Mouse (Mus musculus) right cerebral cortex, postnatal 14 days (tissue): ENCODE results near the gene Samd8.
A peak's percentile ranks its signal among the peaks of the same experiment; 100 is the strongest.

ENCODE experiments used
- DNase-seq: peaks from one replicate; pipeline ENCODE4 v3.0.0; 2022

The Samd8 gene

DNA sequence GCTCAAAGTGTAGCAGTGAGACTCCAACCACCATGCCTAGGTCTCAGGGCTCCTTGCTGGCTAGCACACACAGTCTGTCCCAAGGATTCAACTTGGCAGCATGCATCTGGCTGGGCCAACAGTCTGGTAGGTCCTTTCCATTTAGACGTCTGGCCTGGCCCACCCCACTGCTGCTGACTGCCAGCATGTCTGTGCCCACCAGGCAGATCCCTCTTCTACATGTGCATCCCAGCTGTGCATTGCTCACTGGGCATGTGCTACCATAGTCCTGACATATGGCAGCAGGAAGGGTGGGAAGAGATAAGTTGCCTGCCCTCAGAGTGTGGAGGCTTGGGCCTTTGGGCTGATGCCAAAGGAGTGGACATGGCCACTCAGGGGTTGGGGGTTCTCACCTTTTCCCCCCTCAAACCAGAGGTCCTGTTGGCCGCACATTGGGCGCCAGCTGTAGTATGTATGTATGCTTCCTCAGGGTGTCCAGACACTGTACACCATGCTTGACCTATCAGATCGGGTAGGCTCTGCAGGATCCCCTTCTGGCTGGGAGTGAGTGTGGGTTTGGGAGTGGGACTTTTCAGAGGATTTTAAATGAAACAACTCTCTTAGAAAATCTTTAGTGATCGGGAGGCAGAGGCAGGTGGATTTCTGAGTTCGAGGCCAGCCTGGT is 52.3 kb downstream of the Samd8 start:
- no peak for DNase-seq

DNA sequence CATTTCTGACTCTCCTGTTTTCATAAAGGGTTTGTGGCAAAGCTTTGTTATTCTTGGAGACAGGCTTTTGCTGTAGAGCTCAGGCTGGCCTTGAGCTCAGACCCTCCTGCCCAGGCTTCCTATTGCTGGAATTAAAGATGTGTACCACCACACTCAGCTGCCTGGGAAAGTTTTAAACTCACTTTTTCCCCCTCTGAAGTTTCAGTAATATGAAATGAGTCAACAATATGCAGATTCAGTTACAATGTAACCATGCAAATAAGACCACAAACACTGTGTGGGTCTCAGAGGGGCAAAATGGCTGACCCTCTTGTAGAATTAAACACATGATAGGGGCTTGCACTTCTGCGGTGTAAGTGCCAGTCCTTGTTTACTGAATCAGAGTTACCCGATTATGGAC is 55.9 kb downstream of the Samd8 start:
- DNase-seq, result no peak

DNA sequence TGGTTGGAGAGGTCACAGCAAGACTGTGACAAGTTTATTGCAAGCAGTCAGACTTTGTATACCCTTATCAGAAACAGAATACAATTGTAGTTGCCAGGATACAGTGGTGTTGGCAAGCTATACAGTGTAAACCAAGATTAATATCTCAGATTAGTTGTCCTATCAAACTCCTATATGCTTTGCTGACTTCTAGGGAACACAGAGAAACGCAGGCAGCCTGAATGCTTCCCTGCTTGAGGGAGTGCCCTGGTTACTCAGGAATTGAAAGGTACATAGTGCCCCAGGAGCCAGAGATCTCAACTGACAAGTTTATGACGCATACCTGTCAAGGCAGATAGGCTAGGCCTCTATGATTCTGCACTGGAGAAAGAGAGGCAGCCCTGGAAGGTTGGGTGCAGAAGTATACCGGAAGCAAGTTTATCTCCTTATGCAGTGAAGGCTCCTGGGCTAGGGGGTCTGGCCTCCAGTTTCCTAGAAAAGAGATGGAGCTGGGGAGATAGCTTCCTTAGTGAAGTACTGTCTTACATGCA is 56.4 kb downstream of the Samd8 start:
- no peak for DNase-seq

DNA sequence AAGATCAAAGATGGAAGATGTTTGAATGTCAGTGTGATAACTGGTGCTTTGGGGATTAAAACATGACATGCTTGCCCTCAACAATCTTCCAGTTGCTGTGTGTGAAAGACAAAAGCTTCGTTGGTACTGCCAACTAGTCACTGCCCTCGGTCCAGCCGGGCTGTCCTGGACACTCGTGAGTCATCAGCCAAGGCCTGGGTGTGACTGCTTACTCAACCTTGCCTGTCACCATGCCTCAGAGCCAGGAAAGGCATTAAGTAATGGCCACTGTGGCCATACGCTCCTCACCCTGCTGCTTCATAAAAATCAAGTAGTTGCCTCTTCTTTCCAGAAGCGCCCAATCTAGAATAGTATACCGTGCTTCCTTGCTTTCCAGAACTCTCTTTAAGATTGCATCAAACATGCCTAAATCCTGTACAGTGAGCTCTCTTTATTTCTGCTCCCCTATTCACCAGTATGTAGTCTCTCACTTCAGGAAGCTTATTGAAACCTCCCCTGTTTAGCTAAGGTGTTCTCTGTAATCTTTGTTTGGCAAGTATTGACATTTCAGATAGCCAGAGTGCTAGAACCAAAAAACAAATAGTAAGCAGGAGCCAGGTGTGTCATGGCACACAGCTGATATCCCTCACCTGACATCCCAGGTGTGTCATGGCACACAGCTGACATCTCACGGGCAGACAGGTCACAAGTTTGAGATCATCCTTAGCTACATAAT is 58.0 kb downstream of the Samd8 start:
- no peak for DNase-seq

DNA sequence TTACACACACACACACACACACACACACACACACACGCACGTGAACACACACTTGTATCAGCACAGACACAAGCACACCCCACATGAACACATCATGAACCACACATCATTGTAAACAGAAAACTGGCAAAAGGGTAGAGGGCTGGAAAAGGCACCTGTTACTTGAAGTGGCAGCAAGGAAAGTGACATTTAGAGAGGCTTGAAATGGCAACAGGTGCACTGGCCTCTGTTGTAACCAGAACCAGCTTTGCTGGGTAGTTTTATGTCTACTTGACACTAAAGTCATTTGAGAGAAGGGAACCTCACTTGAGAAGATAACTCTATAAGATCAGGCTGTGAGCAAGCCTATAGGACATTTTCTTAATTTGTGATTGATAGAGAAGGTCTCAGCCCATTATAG is 59.1 kb downstream of the Samd8 start:
- DNase-seq, result no peak

DNA sequence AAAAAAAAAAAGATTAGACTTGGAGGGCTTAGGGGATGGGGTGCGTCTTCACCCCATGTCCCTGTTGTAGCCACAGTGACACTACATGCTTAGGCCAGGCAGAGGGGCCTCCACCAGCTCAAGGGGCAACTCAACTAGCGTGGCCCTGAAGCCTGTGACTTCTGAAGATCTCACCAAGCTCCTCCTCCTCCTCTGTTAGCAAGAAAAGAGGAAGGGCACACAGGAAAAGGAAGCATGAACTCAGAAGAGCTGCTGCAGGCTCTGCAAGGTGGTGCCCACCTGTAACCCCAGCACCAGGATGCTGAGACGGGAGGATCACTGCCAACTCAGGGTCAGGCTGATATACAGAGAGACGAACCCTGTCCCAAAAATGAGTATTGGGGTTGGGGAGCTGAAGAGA is 61.0 kb downstream of the Samd8 start:
- DNase-seq, result no peak

DNA sequence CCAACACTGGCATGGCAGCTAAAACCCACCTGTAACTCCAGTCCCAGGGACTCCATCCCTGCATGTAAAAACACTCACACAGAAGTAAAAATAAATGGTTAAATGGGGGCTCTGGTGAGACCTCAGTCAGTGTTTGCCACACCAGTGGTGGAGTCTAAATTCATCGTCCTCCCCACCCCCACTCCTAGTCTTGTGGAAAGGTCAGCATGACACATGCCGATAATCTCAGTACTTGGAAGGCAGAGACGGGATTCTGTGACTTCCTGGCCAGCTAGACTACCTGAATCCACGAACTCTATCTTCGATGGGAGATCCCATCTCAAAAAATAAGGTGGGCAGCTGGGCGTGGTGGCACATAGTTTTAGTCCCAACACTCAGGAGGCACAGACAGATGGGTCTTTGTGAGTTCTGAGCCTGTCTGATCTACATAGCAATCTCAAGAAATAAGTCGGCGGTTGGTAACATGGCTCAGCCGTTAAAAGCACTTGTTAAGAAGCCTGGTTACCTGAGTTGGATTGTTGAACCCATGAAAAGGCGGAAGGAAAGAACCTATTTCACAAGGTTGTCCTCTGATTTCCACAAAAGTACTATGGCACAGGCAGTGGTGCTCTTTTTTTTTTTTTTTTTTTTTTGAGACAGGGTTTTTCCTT is 61.5 kb downstream of the Samd8 start:
- DNase-seq, result no peak

DNA sequence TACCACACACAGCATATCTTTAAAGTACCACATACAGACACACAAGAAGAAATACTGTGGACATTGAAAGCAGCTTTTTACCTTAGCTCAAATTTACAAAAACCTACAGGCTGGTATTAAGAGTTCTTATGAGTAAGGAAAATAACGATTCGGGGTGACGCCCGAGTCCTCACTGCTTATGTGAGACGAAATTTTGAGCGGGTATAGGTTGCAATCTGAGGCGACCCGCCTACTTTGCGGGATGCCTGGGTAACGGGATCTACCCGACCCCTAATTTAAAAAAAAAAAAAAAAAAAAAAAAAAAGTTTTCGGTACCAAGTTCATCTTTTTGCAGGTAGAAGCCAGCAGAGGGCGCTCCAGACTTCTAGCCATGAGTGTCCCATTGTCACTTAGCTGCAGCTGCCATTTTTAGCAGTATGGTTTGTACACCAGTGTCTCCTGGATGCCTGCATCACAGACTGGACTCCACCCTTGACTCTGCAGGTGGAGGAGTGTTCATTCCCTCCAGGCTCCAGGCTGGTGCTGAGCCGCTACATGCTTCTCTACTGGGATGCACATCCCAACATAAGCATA is 62.3 kb downstream of the Samd8 start:
- DNase-seq, result peak; percentile 58

DNA sequence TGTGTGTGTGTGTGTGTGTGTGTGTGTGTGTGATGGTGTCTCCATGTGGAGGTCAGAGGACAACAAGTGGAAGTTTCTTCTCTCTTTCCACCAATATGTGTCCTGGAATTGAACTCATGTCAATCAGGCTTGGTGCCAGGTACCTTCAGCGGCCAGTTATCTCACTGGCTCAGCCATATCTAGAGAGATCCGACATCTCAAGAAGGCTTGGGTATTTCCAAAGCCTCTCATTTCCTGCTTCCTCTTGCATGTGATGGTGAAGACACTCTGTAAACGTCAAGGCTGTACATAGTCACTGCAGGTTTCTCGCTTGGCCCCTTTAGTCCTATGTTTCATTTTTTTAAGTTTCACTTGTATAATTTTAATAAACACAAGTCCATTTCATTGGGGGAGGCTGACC is 62.9 kb downstream of the Samd8 start:
- no peak for DNase-seq

DNA sequence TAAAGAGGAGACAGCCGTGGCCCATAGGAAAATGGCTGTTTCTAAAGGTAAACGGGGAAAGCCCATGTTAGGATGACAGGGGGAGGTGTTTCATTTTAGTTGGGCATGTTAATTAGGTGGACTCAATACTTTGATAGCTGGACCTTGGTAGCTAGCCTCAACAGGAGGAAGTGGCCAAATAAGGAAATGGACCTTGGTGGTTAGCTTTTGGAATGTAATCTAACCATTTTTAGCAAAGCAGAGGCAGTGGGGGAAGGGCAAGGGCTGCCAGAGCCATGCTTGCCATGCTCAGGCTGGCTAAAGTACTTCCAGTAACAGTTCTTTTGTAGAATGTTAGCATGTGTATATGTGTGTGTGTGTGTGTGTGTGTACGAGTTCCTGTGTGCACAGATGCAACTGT is 63.5 kb downstream of the Samd8 start:
- no peak for DNase-seq

DNA sequence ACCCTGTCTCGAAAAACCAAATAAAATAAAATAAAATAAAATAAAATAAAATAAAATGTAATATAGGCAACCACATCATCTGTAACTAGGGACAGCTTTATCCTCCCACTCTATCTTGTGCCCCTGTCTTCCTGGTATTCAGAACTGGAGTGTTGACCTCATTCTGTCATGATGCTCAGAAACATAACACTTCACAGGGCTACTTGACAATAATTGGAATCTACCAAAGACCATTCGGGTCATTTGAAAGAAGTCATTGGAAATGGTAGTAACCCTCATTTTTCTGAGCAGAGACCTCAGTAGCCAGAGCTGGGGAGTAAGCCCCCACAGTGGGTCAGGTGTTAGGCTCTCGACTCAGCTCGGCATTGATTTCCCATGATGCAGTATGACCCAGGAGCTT is 64.3 kb downstream of the Samd8 start:
- DNase-seq, result no peak

DNA sequence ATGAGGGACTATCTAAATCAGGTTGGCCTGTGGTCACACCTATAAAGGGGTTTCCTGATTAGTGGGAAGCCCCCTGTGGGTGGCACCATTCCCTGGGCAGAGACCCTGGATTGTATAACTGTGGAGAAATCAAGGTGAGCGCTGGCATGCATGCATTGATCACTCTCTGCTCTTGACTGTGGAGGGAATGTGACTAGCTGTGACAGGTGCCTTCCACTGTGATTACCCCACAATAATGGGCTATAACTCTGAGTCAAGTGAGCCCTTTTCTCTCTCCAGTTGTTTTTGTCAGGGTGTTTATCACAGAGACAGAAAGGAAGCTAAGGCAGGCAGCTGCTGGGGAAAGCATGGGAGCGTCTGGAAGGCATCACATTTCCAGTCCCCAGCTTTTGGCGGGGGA is 65.9 kb downstream of the Samd8 start:
- no peak for DNase-seq

DNA sequence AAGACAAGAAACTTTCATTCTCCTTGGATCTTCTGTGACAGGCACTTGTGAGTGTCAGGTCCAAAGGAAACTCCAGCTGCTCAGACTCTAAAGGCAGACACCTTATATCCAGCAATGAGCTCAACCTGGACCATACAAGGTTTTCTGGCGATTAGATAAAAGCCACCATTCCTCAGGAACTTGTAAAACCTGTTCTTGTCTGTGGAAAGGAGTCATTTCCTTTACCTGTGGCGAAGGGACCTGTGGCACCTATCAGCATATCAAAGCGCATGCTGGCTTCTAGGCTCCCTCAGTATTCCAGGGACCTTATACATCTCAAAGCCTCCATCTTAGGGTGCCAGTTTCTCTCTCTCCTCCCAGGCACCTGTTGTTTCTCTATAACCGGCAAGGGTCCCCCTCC is 67.1 kb downstream of the Samd8 start:
- no peak for DNase-seq

DNA sequence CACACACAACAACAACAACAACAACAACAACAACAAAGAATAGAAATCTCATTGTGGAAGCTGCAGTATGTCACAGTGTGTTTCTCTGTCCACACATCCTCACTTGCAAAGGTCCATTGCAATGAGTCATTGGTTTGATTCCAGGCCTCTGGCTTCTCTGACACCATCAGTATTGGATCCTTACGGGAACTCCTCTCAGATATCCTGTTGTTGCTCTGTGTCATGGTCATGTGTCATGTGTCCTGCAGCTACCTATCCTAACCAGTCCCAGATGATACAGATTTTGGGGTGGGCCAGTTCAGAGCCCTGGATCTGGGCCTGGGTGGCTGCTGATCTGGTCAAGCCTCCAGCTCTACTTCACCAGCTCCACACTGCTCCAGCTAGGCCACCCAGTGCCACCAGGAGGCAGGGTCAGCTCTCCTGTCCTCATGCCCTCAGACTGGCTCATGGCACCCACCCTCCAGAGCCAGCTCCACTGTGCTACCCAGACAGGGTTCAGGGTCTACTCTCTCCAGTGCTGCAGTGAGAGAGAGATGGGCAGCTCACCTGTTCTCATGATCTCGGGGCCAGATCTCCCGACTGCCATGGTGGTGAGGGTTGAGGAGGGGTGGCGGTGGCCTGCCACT is 70.7 kb downstream of the Samd8 start:
- no peak for DNase-seq

DNA sequence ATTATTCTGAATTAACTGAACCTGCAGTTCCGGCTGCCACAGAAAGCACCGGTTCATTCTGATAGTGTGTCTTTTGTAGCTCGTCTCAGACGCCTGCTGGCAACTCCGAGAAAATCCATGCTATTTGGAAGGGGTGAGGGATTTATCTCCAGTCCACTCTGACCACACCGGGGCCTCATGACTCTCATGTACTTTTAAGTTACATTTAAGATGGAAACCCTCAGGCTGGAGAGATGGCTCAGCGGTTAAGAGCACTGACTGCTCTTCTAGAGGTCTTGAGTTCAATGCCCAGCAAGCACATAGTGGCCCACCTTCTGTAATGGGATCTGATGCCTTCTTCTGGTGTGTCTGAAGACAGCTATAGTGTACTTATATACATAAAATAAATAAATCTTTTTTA is 72.0 kb downstream of the Samd8 start:
- no peak for DNase-seq

DNA sequence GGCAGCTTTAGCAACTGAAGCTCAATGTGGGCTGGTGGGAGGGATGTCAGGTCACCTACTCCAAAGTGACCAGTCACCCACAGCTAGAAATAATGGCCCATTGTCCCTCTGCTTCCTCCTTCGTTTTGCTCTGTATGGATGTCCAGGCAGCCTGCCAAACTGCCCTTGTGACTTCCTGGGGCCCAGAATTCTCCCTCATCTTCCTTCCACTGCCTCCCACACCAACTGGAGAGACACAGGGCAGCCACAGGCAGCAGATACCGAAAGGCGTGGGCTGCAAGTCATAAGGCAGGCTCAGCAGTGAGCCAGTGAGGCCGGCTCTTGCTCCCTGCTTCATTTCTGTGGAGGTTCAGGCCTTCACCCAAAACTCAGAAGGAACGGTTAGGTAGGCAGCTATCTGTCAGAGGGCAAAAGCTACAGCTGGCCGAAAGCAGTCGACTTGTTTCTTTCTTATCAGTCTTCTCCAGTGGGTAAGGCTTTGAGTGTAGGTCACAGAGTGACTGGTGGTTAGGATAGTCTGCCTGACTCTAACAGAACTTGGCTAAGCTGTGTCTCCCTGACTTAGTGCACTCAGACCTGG is 72.6 kb downstream of the Samd8 start:
- peak; percentile 70 for DNase-seq

DNA sequence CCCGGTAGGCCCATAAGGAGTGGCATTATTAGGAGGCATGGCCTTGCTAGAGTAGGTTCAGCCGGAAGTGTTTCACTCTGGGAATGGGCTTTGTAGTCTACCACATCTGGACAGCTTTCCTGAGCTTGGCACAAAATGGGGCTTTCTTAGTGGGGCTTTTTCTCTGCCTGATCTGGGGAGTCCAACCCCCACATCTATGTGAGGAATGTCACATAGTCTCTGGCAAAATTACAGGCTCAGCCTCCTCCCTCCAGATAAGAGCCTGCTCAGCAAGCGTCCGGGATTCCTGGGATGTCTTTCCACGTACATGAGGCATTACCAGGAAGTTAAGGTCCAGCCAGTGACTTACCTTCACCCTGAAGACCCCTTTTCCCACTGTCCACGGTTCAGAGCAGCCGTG is 73.6 kb downstream of the Samd8 start:
- no peak for DNase-seq

DNA sequence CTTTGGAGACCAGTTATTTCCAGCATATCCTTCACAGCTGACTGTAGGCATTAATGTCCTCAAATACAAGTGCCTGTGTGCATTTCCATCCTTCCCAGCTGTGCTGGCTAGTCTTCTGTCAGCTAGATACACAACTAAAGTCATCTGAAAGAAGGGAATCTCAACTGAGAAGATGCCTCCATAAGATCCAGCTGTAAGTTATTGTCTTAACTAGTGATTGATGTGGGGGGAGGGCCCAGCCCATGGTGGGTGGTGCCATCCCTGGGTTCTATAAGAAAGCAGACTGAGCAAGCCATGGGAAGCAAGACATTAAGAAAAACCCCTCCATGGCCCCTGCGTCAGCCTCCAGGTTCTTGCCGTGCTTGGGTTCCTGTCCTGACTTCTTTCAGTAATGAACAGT is 74.6 kb downstream of the Samd8 start, which contains the start of gene Vdac2:
Gene Vdac2 (plus strand): TSS at position 301 of the 400 bp plus-strand sequence.
- no peak for DNase-seq

DNA sequence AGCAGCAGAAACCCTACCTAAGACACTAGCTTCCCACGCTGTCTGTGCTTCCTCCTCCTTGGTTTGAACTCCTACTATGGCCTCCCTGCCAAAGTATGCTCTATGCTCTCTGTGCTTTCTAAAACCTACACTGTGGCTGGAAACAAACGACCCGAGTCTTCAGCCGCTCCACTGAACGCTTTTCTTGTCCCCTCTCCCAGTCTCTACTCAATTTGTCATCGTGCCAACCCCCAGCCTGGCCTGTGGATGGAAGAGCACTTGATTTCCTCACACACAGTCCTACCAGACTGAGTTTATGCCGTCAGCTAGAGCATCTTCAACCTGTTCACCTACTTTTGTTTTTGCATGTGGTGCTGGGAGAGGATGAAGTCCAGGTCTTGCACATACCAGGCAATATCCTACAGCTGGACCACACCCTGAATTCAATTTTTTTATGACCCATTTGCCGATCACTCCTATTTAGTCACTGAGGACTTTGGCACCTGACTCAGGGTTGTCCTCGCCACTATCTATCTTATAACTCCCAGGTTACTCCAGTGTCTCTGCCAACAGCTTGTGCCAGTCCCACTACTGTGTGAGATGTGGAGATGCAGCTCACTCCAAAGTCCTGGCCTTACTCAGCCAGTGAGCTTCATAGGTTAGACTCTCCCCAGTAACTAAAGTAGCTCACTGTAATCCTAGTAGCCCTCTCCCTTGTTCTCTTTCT is 75.6 kb downstream of the Samd8 start:
- no peak for DNase-seq

DNA sequence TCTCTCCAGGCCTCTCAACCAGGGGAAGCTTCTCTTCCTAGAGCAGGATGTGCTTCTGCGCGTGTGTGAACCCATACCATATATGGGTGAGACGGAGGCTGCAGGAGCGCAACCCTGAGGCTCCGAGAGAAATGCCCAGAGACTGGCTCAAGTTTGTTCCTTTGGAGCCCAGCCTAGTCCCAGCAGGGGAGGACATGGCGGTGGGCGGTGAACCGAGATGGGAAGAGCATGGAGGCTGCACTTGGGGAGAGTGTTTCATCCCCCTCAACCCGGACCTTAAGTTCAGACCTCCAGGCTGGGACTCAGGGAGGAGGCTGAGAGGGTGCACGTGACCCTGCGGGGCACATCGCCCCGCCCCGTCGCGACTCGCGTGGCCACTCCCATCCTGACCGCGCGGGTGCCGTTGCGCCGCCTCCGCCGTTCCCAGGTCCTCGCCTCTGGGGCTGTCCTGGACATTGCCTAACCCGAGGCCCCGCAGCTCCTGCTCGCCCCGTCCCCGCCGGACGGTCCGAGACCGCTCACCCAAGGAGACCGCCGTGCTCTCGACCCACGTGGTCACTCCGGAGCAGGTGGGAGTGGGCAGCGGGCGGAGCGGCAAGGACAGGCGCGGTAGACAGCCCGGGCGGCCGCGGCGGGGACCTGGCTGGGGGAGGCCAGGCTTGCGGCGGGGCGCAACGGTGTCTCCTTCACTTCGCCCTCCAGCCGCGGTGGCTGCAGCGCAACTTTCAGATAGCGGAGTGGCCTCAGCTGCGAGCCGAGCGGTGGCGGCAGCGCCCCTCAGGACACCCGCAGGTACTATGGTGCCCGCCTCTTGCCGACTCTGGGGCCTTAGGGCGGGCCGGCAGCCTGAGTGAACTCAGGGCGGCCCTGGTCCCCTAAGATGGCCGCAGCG is 80.8 kb downstream of the Samd8 start:
- peak; percentile 95 for DNase-seq

DNA sequence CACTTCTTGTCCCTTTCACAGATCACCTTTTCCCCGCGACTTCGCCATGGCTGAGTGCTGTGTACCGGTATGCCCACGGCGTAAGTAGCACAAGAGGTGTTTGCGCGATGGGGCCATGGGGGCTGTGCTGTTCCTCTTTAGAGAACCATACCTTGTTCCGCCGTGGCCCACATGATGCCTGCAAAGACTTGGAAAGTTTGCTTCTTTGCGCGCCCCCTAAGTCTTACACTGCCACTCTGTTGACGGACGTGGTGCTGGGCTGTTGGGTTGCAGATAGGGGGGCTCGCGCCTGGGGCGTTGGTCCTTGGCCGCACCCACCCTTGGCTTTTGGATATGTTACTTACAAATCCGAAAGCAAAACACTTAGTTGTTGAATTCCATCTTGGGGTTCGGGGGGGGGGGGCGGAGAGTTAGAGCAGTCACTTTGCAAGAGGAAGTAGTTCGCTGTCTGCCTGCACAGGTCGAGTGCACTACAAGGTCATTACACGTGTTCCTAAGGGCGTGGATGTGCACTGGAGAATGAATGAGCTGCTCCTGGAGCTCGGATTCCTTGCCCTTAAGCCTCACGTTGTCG is 81.6 kb downstream of the Samd8 start:
- DNase-seq, result no peak
